Mouse (Mus musculus): ENCODE measurements around the gene Rhov. TPM values are rescaled to one million over a fixed set of nuclear protein-coding genes. Genes with fewer than 3 reads are reported as not detected.

Rhov gene
- 0.35 TPM for polyA plus RNA-seq (2012; fragmentation: generic; extraction: Trizol)

DNA sequence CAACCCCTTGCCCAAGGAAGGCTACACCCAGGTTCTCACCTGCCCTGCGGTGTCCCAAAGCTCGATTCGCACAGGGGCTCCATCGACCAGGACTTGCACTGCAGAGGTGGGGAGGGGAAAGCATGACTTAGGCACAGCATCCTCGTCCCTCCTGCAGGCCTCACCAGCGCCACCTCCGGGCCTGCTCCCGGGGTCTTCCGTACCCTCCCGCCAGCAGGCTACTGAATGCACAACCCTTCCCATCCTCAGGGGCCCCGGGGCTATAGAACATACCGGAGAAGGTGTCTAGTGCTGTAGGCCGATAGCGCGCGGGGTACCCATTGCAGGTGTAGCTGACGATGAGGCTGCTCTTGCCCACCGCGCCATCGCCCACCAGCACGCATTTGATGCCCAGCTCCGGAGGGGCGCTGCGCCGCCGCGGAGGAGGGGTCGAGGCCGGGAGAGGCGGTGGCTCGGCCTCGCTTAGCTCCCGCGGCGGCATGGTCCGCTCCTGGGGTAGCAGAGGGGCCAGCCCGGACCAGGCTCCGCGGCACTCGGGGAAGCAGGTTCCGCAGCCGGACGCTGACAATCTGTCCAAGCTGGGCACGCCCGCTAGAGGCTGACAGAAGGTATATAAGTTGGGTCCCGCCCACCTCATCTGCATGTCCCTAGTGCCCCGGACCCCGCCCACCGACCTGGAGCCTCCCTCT, at the start of gene Rhov:
Gene Rhov, minus strand, starts transcription at position 630 of the 689 bp plus-strand sequence.
- H3ac ChIP-seq (ENCODE audit: control insufficient read depth, insufficient read length): no peak within 1 kb of the TSS
- H3K27me3 ChIP-seq (ENCODE audit: control insufficient read depth, insufficient read depth, insufficient read length): no peaks in the 10 kb centered on the region
- no peaks in the 10 kb centered on the region for H3K36me3 ChIP-seq (ENCODE audit: control insufficient read depth, insufficient read depth)
- H3K4me2 ChIP-seq (ENCODE audit: low read depth): peak within 1 kb of the TSS; percentile 81
- no peak within 1 kb of the TSS for H3K4me3 ChIP-seq
- no peak for TF ChIP-seq SRF (IDR thresholded peaks at IDR 0.05; ENCODE audit: control insufficient read depth, insufficient read length, low read depth)
- TF ChIP-seq CEBPB (IDR thresholded peaks at IDR 0.05; ENCODE audit: insufficient read depth, poor library complexity, severe bottlenecking): no peak
- no peak for TF ChIP-seq USF1 (IDR thresholded peaks at IDR 0.05; ENCODE audit: low read depth)
- TF ChIP-seq POLR2A (IDR thresholded peaks at IDR 0.05; ENCODE audit: insufficient read length, low read depth): no peak
- TF ChIP-seq MYOG (IDR thresholded peaks at IDR 0.05; ENCODE audit: control insufficient read depth in 1 of 3, insufficient read depth in 1 of 3, insufficient read length in 2 of 3, low read depth in 2 of 3): no peak
- no peak for TF ChIP-seq TCF3 (IDR thresholded peaks at IDR 0.05; ENCODE audit: insufficient read length, low read depth)
- TF ChIP-seq MYOD1 (IDR thresholded peaks at IDR 0.05; ENCODE audit: control insufficient read depth in 1 of 3, insufficient read length in 2 of 3, low read depth in 2 of 3): no peak
- TF ChIP-seq REST (IDR thresholded peaks at IDR 0.05; ENCODE audit: insufficient read depth, insufficient read length): no peak
- no peak for TF ChIP-seq E2F4 (IDR thresholded peaks at IDR 0.05; ENCODE audit: insufficient read depth)
- no peak for TF ChIP-seq TCF12 (IDR thresholded peaks at IDR 0.05; ENCODE audit: insufficient read depth, poor library complexity, severe bottlenecking)
- no peak for TF ChIP-seq MAX (IDR thresholded peaks at IDR 0.05; ENCODE audit: low read depth)
- no peak for TF ChIP-seq POLR2AphosphoS2 (IDR thresholded peaks at IDR 0.05; ENCODE audit: insufficient read length, low read depth)
- no peaks in the 10 kb centered on the region for H3K79me2 ChIP-seq (ENCODE audit: control insufficient read depth, insufficient read depth)

DNA sequence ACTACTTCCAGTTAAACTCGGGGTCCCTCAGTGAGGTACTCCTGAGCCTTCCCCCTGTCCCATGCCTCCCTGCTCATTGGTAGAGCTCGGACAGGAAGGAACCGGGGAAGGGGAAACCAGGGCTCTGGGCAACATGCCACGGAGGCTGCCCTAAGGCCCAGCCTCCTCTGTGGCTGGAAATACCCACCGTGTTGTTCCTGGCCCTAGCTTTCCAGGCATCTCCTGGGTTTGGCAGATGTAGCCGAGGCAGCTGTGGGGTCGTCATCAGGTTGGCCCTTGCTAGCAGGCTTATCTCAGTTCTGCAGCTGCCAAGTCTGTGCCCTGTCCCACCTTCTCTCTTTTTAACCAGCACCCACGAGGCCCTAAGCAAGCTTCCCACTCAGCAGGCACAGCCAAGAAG, 49.5 kb upstream of the Rhov start:
- H3K27me3 ChIP-seq (ENCODE audit: control insufficient read depth, insufficient read depth, insufficient read length): peaks cover 16% of the 10 kb centered on the region
- peak in 1 of 3 experiments; percentile 23 for TF ChIP-seq MYOD1 (IDR thresholded peaks at IDR 0.05; ENCODE audit: control insufficient read depth in 1 of 3, insufficient read length in 2 of 3, low read depth in 2 of 3)
- no peak for TF ChIP-seq POLR2A (IDR thresholded peaks at IDR 0.05; ENCODE audit: insufficient read length, low read depth)
- peak in 1 of 3 experiments; percentile 41 for TF ChIP-seq MYOG (IDR thresholded peaks at IDR 0.05; ENCODE audit: control insufficient read depth in 1 of 3, insufficient read depth in 1 of 3, insufficient read length in 2 of 3, low read depth in 2 of 3)
- H3K4me2 ChIP-seq (ENCODE audit: low read depth): no peak overlapping the region

DNA sequence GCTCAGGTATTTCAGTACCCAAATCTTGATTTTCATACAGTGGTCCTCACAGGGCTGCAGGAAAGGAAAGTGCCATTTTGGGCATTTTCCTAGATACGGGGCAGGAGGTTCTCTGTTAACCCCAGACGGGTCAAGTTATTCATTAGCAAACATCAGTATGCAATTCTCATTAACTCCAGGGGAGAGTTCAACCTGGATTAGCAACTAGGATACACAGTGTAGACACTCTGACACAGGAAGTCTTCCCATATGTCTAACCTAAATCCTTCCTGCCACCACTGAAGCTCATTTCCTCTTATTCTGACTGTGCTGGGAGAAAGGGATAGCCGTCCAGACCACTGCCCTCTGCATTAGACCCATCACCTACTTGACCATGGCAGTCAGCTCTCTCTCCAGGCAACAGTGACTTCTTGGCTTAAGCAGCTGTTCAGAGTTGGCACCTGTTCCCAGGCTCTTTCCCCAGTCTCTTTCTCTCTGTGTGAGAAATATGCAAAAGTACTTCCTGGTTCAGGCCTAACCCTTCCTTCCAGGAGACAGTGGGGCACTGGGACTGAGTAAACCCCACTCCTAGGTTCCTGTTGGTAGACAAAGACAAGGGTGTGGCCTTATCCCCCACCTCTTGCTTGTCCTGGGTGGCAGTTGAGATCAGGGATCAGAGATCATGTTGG, 47.1 kb upstream of the Rhov start:
- no peaks in the 10 kb centered on the region for H3K27me3 ChIP-seq (ENCODE audit: control insufficient read depth, insufficient read depth, insufficient read length)
- H3K4me2 ChIP-seq (ENCODE audit: low read depth): no peak overlapping the region
- TF ChIP-seq REST (IDR thresholded peaks at IDR 0.05; ENCODE audit: insufficient read depth, insufficient read length): no peak
- peak in 2 of 3 experiments; percentile 27 to 54 for TF ChIP-seq MYOD1 (IDR thresholded peaks at IDR 0.05; ENCODE audit: control insufficient read depth in 1 of 3, insufficient read length in 2 of 3, low read depth in 2 of 3)
- TF ChIP-seq SRF (IDR thresholded peaks at IDR 0.05; ENCODE audit: control insufficient read depth, insufficient read length, low read depth): no peak
- TF ChIP-seq POLR2A (IDR thresholded peaks at IDR 0.05; ENCODE audit: insufficient read length, low read depth): no peak
- TF ChIP-seq E2F4 (IDR thresholded peaks at IDR 0.05; ENCODE audit: insufficient read depth): no peak
- peak in 2 of 3 experiments; percentile 17 to 77 for TF ChIP-seq MYOG (IDR thresholded peaks at IDR 0.05; ENCODE audit: control insufficient read depth in 1 of 3, insufficient read depth in 1 of 3, insufficient read length in 2 of 3, low read depth in 2 of 3)
- TF ChIP-seq CEBPB (IDR thresholded peaks at IDR 0.05; ENCODE audit: insufficient read depth, poor library complexity, severe bottlenecking): no peak
- no peak for TF ChIP-seq USF1 (IDR thresholded peaks at IDR 0.05; ENCODE audit: low read depth)
- no peak for TF ChIP-seq POLR2AphosphoS2 (IDR thresholded peaks at IDR 0.05; ENCODE audit: insufficient read length, low read depth)
- no peak for TF ChIP-seq TCF12 (IDR thresholded peaks at IDR 0.05; ENCODE audit: insufficient read depth, poor library complexity, severe bottlenecking)
- TF ChIP-seq MAX (IDR thresholded peaks at IDR 0.05; ENCODE audit: low read depth): no peak
- TF ChIP-seq TCF3 (IDR thresholded peaks at IDR 0.05; ENCODE audit: insufficient read length, low read depth): no peak
- no peak overlapping the region for H3ac ChIP-seq (ENCODE audit: control insufficient read depth, insufficient read length)
- H3K4me3 ChIP-seq: no peak overlapping the region
- no peaks in the 10 kb centered on the region for H3K79me2 ChIP-seq (ENCODE audit: control insufficient read depth, insufficient read depth)
- no peaks in the 10 kb centered on the region for H3K36me3 ChIP-seq (ENCODE audit: control insufficient read depth, insufficient read depth)

More for the DNA sequence above, 49.5 kb upstream of the Rhov start:
- Histone ChIP-seq H3K4me3 (no peak overlapping the region), H3K79me2 (ENCODE audit: control insufficient read depth, insufficient read depth) (no peaks in the 10 kb centered on the region), H3K36me3 (ENCODE audit: control insufficient read depth, insufficient read depth) (no peaks in the 10 kb centered on the region), H3ac (ENCODE audit: control insufficient read depth, insufficient read length) (no peak overlapping the region)

DNA sequence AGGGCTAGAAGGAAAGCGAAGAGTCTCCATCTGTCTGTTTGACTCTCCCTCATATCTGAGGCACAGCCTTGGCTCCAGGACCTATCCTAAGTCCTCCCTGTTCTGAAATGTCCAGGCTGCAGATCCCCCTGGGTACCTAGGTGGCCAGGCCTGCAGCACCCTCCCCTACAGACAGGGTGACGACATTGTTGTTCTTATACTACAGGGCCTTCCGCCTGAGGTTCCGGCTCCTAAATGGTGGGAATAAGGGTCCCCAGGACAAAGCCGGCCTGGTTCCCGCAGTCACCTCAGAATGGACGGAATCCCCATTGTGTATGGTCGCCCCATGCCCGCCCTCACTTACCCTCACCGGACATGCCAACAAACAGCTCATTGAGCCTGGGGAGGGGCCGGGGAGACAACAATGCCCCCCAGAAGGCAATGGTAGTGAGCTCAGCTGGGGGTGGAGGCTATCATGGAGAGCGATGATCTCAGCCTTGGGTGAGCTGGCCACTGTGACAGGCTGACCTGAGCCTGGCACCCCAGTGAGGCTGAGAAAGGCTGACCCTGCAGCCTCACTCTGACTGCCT, 43.8 kb upstream of the Rhov start:
- H3K36me3 ChIP-seq (ENCODE audit: control insufficient read depth, insufficient read depth): no peaks in the 10 kb centered on the region

More for the DNA sequence above, 43.8 kb upstream of the Rhov start:
- TF ChIP-seq SRF (IDR thresholded peaks at IDR 0.05; ENCODE audit: control insufficient read depth, insufficient read length, low read depth) (no peak), CEBPB (IDR thresholded peaks at IDR 0.05; ENCODE audit: insufficient read depth, poor library complexity, severe bottlenecking) (no peak), MAX (IDR thresholded peaks at IDR 0.05; ENCODE audit: low read depth) (no peak), E2F4 (IDR thresholded peaks at IDR 0.05; ENCODE audit: insufficient read depth) (no peak), REST (IDR thresholded peaks at IDR 0.05; ENCODE audit: insufficient read depth, insufficient read length) (no peak), TCF12 (IDR thresholded peaks at IDR 0.05; ENCODE audit: insufficient read depth, poor library complexity, severe bottlenecking) (no peak), MYOG (IDR thresholded peaks at IDR 0.05; ENCODE audit: control insufficient read depth in 1 of 3, insufficient read depth in 1 of 3, insufficient read length in 2 of 3, low read depth in 2 of 3) (no peak), POLR2AphosphoS2 (IDR thresholded peaks at IDR 0.05; ENCODE audit: insufficient read length, low read depth) (no peak), POLR2A (IDR thresholded peaks at IDR 0.05; ENCODE audit: insufficient read length, low read depth) (no peak), MYOD1 (IDR thresholded peaks at IDR 0.05; ENCODE audit: control insufficient read depth in 1 of 3, insufficient read length in 2 of 3, low read depth in 2 of 3) (no peak), USF1 (IDR thresholded peaks at IDR 0.05; ENCODE audit: low read depth) (no peak), TCF3 (IDR thresholded peaks at IDR 0.05; ENCODE audit: insufficient read length, low read depth) (no peak)
- Histone ChIP-seq H3K4me2 (ENCODE audit: low read depth) (peak overlapping the region; percentile 38), H3K79me2 (ENCODE audit: control insufficient read depth, insufficient read depth) (no peaks in the 10 kb centered on the region), H3ac (ENCODE audit: control insufficient read depth, insufficient read length) (no peak overlapping the region), H3K27me3 (ENCODE audit: control insufficient read depth, insufficient read depth, insufficient read length) (no peaks in the 10 kb centered on the region), H3K4me3 (no peak overlapping the region)
